In genomic region chr2:44184476-44184875, GRCm38 (mm10) we compare ENCODE assay signal across 20 mouse cellular contexts.
A peak's percentile ranks its signal among the peaks of the same experiment; 100 is the strongest.
DNase-seq lines count a peak whose midpoint lies in the region; ATAC-seq lines count a peak whose summit lies in the region.
"Had no signal": no experiment of that assay in that cellular context is flagged by ENCODE, and none has a peak within 500 bp of the region (broad histone marks: within the 10 kb centered on the region; RNA-seq: fewer than 3 reads in every experiment).

No protein-coding gene starts in this region.

- intact Hi-C loops in left cerebral cortex, postnatal 4 days (cut with DNase I): no loop called here
- intact Hi-C loops in left cerebral cortex, postnatal 14 days (cut with DNase I): no loop called here

- DNase-seq in cerebellum, postnatal 10 days: peak; percentile 73 to 78
- no peak for DNase-seq in cerebellum, adult 8-10 months
- peak; percentile 5 for DNase-seq in gastrocnemius, postnatal 25 days
- DNase-seq in gastrocnemius, postnatal 4 days (ENCODE audit: low spot score in 2 of 2): no peak
- peak; percentile 16 for DNase-seq in left cerebral cortex, postnatal 4 days
- no peak for DNase-seq in left cerebral cortex, postnatal 14 days (ENCODE audit: low spot score in 2 of 2)
- DNase-seq: adrenal gland, adult 2 months; adrenal gland, postnatal 14 days; cerebellum, adult 18-20 months; cerebellum, adult 9-11 months; gastrocnemius, postnatal 14 days; heart, adult 11 months; heart, postnatal 14 days; heart, postnatal 4 days; kidney, adult 11 months had no signal

- no peak for ATAC-seq in activated CD4-positive, CD25-positive, alpha-beta regulatory T cell, adult 4 months
- ATAC-seq: forebrain, embryonic 13.5 days; forebrain, embryonic 16.5 days; intestine, embryonic 15.5 days; Patski had no signal

Comparison
In these comparisons a context has a peak if more than half of its experiments do, and no peak if none do; other contexts are left out.
1. DNase-seq: peak in cerebellum, postnatal 10 days (2 of 2), gastrocnemius, postnatal 25 days (single experiment) and left cerebral cortex, postnatal 4 days (single experiment); none in cerebellum, adult 8-10 months (single experiment), gastrocnemius, postnatal 4 days (0 of 2) and left cerebral cortex, postnatal 14 days (0 of 2).